Mouse (Mus musculus) CH12.LX (cell line): ENCODE data around the gene Slc26a10.

Experiments used
- BHLHE40 ChIP-seq: IDR thresholded peaks from 2 replicates; pipeline ENCODE4 v1.6.1; 2011; ENCODE audit warnings: mild to moderate bottlenecking, low read depth, low read length, improper control_type of control experiment
- CTCF ChIP-seq, 2 experiments: IDR thresholded peaks in 1 of 2; conservative IDR thresholded peaks in 1 of 2; 2 replicates each; pipeline ENCODE4 v1.5.1; 2011 to 2012; ENCODE audit warnings: low read depth in 2 of 2, low read length in 2 of 2, improper control_type of control experiment in 1 of 2, inconsistent platforms in 1 of 2, mild to moderate bottlenecking in 1 of 2, moderate library complexity in 1 of 2
- EP300 ChIP-seq: IDR thresholded peaks from 2 replicates; pipeline ENCODE4 v1.6.1; 2011; ENCODE audit warnings: low read length, improper control_type of control experiment
- ETS1 ChIP-seq: conservative IDR thresholded peaks from 2 replicates; pipeline ENCODE4 v1.6.1; 2012; ENCODE audit warnings: low read depth, mild to moderate bottlenecking, inconsistent platforms, low read length, improper control_type of control experiment, moderate library complexity
- HCFC1 ChIP-seq: IDR thresholded peaks from 2 replicates; pipeline ENCODE4 v1.6.1; 2012; ENCODE audit warnings: low read depth, mild to moderate bottlenecking, inconsistent platforms, low read length, improper control_type of control experiment
- MXI1 ChIP-seq: IDR thresholded peaks from 2 replicates; pipeline ENCODE4 v1.6.1; 2011; ENCODE audit warnings: mild to moderate bottlenecking, low read depth, low read length, improper control_type of control experiment
- POLR2A ChIP-seq: IDR thresholded peaks from 2 replicates; pipeline ENCODE4 v1.6.1; 2011; ENCODE audit warnings: low read depth, mild to moderate bottlenecking, improper control_type of control experiment, low read length

DNA sequence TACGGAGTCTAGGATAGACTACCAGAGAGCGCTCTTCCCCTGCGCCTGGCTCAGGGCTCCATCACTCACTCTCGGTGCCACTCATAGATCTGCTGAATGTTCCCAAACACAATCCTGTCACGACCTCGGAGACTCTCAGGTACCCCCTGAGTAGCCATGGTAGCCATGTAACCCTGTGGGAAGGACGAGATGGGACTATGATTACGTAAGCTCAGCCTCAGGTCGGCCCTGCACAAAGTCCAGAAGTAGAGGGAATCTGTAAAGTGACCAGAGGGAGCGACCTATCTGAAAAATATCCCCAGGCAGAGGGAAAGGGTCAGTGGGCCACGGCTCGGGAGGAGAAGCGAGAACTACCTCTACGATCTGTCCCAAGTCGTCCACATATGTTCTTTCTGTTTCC, 5.1 kb upstream of the Slc26a10 start:
- TF ChIP-seq CTCF (conservative IDR thresholded peaks at IDR 0.05 in 1 of 2, IDR thresholded peaks at IDR 0.05 in 1 of 2; ENCODE audit: low read depth in 2 of 2, low read length in 2 of 2) (no peak), HCFC1 (no peak), POLR2A (no peak), BHLHE40 (no peak), EP300 (no peak), MXI1 (no peak), ETS1 (no peak)
